Mouse (Mus musculus): ENCODE measurements around the gene Armh2.

Gene Armh2

DNA sequence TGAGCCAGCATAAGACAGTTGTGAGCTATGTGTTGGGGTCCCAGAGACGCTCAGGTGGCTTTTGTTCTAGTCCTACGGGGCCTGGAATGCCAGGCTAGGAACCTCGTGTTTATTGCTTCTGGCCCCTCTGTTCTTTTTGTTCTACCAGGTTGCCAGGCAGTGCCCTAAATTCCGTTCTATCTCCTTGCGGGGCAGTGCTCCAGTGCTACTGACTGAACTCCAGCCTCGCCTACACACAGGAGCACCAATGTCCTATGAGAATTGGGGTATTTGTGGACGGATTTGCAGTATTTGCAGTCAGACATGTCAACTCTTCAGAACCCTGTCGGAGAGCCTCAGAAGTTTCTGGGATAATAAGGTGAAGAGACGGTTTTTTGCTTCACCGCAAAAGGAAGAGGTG lies at the start of gene Armh2:
TSS of gene Armh2 (plus strand) at position 205 of the 400 bp plus-strand sequence.
- in situ Hi-C loops (cut with MboI; ENCODE audit: unreplicated experiment in 2 of 2), result no loop called here

DNA sequence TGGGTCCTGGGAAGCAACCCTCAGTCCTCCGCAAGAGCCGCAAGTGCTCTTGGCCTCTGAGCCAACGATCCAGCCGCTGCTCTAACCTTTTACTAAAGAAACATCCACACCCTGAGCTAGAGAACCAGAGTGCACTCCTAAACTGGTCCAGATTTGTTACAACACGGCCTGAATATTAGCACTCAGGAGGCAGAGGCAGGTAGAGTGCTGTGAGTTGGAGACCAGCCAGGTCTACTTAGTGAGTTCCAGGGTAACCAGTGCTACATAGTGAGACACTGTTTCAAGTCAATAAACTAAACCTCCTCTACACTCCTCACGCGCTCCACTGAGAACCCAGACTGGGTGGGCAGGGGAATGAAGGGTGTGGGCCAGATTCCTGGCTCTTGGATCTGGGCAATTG lies 47.7 kb upstream of the Armh2 start:
- in situ Hi-C loops (cut with MboI; ENCODE audit: unreplicated experiment in 2 of 2), result loop anchor here in 1 of 2 experiments (25.0 kb wide), 1 partner anchor 906 kb away; no protein-coding TSS in a partner anchor

DNA sequence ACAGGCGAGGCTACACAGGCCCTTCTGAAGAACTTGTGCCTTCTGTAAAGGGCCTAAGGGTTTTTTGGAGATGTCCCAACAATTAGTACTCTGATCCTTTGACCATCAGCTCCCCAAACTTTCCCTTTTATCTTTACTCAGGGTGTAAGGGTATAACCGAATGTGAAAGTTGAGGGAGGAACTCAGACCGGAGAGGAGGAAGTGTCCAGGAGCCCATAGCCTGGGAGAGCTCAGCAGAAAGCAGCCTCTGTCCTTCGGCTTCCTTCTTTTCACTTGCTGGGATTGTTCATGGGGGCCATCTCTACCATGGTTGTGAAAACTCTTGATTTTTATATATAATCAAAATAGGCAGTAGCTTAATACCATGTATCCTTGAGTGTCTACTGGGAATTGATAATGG lies 42.3 kb upstream of the Armh2 start:
- in situ Hi-C loops (cut with MboI; ENCODE audit: unreplicated experiment in 2 of 2), result loop anchor here in 1 of 2 experiments (25.0 kb wide), 1 partner anchor 911 kb away; no protein-coding TSS in a partner anchor

DNA sequence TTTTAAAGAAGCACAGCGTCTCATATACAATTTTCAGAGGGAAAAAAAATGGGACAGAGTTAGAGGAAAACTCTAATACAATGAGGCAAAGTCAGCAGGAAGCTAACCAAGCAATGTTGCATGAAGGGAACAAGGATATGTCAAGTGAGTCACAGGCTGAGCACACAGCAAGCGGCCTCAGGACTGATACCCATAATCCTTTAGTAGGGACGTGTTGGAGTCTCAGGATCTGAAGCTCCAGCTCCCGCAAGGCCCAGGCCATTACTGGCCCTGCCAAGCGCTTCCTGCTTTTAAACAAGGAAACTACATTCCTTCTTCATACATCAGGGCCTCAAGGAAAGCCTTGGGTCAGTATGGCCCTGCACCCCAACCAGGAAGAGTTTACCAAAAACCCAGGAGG lies 38.9 kb upstream of the Armh2 start:
- in situ Hi-C loops (cut with MboI; ENCODE audit: unreplicated experiment in 2 of 2), result loop anchor here in 1 of 2 experiments (25.0 kb wide), 2 partner anchors 410 to 915 kb away; no protein-coding TSS in a partner anchor

DNA sequence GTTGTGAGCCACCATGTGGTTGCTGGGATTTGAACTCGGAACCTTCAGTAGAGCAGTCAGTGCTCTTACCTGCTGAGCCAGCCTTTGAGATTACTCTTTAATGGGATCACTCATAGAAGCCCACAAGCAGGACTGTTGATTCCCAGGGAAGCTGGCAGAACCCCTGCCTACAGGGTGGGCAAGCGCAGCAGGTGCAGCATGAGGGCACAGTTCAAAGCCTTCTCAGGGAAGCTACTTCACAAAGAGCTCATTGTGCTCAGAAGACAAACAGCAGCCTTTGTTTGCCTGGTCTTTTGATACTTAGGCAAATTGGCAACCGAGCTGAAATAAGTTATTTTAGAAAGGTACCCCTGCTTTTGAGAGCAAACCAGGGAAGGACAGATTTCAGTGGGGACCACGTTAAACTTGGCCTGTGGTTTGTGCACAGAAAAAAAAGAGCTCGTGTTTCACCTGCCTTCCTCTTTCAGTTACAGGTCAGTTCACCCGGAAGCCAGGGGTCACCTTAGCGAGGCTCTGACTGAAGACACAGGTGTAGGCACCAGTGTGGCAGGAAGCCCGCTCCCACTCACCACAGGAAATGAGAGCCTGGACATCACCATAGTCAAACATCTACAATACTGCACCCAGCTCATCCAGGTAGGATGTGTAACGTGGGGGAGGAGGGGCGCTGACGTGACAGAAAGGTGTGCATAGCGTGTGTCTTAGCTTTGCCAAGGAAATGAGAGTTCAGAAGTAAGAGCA lies 31.2 kb upstream of the Armh2 start:
- in situ Hi-C loops (cut with MboI; ENCODE audit: unreplicated experiment in 2 of 2), result loop anchor here (10.0 to 25.0 kb wide), 3 partner anchors 215 to 923 kb away; no protein-coding TSS in a partner anchor

DNA sequence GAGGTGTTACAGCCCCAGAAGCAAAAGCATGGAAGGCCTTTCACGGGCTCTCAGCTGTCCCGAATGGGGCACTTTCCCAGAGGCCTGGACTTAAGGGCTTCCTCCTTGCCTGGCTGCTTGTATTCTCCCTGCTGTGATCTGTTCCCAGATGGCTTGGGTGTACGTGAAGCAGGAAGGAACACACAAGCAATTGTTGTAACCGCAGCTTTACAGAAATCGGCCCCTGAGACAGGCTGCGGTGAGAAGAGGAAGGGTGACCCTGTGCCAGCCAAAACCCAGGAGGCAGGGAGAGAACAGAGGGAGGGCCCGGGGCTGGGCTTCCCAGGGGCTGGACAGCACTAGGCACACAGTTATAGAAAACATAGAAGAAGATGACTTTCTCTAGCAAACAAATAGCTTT lies 30.1 kb upstream of the Armh2 start:
- in situ Hi-C loops (cut with MboI; ENCODE audit: unreplicated experiment in 2 of 2), result loop anchor here (10.0 to 25.0 kb wide), 3 partner anchors 214 to 924 kb away; no protein-coding TSS in a partner anchor

DNA sequence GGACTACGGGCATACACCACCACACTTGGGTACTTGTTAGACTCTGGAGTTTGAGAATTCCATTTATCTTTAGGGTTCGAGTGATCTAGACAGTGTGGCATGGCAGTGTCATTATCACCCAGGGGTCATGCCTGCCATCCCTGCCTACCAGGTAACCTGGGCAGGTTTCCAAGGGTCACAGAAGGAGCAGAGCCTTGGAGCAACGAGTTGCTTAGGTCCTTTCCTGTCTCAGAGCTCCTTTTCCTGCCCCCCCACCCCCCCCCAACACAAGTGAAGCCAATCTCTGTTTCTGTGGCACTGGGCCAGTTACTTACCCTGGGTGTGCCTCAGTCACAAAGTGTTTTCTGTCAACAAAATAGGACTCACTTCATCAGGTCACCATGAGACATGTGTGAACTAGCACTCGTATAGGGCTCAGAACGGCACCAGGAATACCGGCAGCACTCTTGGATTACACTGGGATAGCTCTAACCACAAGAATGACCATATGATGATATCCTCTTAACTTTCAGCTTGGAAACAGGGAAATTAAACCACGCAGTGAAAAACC lies 28.4 kb upstream of the Armh2 start:
- in situ Hi-C loops (cut with MboI; ENCODE audit: unreplicated experiment in 2 of 2), result loop anchor here (10.0 to 25.0 kb wide), 3 partner anchors 212 to 925 kb away; no protein-coding TSS in a partner anchor

DNA sequence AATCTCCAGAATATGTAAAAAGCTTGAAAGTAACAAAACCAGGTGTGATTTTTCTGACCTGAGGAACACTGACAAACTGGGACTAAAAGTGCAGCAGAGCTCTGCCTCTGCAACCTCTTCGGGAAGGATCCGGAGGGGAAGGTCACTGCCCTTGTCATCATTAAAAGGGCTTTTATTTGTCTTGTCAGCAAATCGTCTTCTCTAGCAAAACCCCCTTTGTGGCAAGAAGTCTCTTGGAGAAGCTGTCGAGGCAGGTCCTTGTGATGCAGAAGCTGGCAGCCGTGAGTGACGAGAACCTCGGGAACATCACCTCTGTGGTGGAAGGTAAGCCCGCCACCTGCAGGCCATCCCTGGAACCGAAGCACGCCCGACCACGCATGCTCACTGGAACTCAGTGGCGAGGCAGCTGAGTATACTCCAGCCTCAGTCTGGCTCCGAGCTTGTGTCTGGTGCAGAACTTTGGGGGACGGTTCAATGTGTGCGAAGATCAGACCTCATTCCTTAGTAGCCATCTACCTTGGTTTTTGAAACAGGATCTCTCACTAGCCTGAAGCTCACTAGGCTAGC lies 27.5 kb upstream of the Armh2 start:
- in situ Hi-C loops (cut with MboI; ENCODE audit: unreplicated experiment in 2 of 2), result loop anchor here (10.0 to 25.0 kb wide), 3 partner anchors 211 to 926 kb away; no protein-coding TSS in a partner anchor

DNA sequence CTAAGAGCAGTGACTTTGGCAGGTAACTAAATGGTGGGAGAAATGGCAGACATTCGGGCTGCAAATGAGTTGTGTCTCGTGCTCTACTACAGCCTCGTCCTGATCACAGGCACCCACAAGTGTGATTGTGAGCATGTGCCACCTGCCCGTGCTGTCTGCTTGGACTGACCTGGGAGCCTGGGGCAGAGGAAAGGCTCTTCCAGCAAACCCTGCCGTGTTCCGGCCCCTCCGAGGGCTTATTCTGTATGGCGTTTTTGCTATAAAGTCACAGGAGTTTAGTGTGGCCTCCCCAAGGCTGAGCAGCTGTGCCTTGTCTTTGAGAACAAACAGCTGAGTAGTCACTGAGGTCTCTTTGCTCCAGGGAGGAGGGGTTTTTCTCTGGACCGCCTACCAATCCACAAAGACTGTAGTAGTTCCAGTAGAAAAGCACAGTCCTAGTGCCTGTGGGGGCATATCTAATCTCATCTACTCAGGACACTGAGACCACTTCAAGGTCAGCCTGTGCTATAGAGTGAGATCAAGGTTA lies 26.6 kb upstream of the Armh2 start:
- in situ Hi-C loops (cut with MboI; ENCODE audit: unreplicated experiment in 2 of 2), result loop anchor here (10.0 to 25.0 kb wide), 3 partner anchors 210 to 927 kb away; no protein-coding TSS in a partner anchor

DNA sequence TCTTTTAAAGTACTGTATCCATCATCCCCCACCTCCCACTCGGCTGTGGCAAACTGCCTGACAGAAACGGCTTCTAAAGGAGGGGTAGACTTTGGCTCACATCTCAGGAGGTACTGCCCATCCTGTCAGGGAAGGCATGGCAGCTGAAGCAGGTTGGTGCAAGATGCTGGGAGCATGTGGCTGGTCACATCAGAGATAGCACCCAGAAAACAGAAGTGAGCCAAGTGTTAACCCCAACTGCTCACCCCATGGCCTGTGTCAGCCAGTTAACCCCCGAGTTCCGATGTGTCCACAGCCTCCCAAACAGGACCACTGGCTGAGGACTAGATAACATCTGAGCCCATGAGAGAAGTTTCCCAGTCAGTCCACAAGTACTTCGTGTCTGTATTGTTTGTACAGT lies 25.4 kb upstream of the Armh2 start:
- in situ Hi-C loops (cut with MboI; ENCODE audit: unreplicated experiment in 2 of 2), result loop anchor here (10.0 to 25.0 kb wide), 3 partner anchors 209 to 928 kb away; no protein-coding TSS in a partner anchor

DNA sequence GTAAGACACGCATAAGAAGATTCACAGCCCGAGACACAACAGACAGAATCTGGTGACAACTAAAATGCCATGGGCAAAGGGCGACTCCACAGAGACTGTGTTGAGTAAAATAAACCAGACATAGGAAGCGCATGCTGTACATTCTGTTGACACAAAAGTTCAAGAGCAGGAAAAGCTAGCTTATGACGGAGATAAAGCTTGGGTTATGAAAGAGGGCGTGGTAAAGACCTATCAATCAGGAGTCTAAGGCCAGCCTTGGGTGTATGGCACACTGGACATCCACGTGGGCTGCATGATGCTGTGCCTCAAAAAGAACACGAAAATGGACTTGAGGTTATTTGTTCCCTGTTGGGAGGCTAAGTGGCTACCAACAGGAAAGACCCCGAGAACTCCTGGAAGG lies 24.6 kb upstream of the Armh2 start:
- in situ Hi-C loops (cut with MboI; ENCODE audit: unreplicated experiment in 2 of 2), result loop anchor here (10.0 to 25.0 kb wide), 3 partner anchors 208 to 929 kb away; no protein-coding TSS in a partner anchor

DNA sequence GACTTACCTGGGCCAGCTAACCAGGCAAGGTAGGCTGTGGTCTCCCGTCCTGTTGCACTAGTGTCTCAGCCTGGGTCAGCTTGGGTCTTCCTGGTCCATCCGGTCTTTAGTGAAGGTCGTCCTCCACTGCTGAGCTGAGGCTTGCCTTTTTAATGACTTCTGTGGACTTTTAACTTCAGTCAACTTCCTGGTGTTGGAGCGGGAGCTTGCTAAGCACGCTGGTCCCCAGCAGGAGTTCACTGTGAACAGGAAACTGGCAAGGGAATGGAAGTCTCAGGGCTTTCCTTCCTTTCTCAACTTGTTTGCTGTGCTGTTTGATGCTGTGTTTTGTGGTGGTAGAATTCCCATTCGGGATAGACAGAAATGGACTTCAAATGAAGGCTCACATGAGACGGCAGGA lies 23.4 kb upstream of the Armh2 start:
- in situ Hi-C loops (cut with MboI; ENCODE audit: unreplicated experiment in 2 of 2), result loop anchor here (10.0 to 25.0 kb wide), 3 partner anchors 207 to 930 kb away; no protein-coding TSS in a partner anchor

DNA sequence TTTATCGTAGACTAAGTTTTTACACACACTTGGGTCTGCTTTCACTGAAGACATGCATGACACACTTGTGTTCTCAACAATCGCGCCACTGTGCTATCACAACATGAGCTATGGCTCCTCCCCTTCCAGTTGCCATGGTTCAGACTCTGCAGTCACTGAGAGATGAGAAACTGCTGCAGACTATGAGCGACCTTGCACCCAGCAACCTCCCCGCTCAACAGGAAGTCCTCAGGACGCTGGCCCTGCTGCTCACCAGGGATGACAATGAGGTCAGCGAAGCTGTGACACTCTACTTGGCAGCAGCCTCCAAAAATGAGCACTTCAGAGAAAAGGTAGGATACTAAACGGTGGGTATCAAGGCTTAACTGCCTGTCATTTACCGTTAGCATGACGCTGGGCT lies 19.5 kb upstream of the Armh2 start:
- in situ Hi-C loops (cut with MboI; ENCODE audit: unreplicated experiment in 2 of 2), result loop anchor here in 1 of 2 experiments (10.0 to 25.0 kb wide), 3 partner anchors 203 to 934 kb away; no protein-coding TSS in a partner anchor

DNA sequence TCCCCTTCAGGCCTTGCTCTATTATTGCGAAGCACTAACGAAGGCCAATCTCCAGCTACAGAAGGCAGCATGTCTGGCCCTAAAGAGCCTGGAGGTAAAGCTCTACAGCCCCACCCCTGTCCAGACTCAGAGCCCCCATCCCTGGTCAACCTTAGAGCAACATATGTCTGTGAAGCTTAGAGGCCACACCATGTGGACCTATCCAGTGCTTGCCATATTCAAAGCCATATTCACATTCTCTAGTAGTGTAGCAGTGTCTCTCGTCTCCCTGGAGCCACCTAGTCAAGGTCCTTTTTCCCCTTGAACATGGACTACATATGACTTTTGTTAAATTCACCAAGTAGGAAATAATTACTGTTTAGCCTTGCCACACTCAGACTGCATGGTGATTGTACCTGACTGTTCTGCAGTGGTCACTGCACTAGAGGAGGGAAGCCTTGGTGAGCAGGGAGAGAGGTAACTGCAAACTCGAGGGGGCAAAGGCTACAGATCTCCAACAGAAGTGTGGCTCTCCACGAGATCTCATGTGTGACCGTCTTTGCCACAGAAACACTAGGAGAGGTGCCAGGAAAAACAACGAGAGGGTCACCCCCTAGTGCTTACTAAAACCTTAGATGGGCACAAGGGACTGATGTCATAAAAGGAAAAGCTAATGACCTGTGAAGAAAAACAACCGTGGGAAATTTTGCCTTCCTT lies 17.2 kb upstream of the Armh2 start:
- in situ Hi-C loops (cut with MboI; ENCODE audit: unreplicated experiment in 2 of 2), result loop anchor here in 1 of 2 experiments (10.0 to 25.0 kb wide), 3 partner anchors 201 to 937 kb away; no protein-coding TSS in a partner anchor

DNA sequence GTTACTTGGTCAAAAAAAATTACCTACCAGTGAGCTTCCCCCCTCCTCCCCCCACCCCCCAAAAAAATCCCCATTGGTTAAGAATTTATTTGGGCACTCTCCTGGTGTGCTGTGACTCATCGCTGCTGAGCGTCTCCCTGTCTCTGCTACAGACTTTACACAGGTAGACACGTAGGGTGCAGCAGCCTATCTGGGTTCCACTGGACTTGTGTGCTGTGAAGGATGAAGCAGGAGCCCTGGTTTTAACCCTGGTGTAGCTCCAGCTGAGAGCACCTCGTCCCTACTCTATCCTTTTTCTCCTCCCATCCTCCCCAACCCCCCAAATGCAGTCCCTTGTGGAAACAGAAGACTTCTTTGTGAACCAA lies 16.7 kb upstream of the Armh2 start:
- in situ Hi-C loops (cut with MboI; ENCODE audit: unreplicated experiment in 2 of 2), result loop anchor here in 1 of 2 experiments (10.0 to 25.0 kb wide), 3 partner anchors 200 to 937 kb away; no protein-coding TSS in a partner anchor

DNA sequence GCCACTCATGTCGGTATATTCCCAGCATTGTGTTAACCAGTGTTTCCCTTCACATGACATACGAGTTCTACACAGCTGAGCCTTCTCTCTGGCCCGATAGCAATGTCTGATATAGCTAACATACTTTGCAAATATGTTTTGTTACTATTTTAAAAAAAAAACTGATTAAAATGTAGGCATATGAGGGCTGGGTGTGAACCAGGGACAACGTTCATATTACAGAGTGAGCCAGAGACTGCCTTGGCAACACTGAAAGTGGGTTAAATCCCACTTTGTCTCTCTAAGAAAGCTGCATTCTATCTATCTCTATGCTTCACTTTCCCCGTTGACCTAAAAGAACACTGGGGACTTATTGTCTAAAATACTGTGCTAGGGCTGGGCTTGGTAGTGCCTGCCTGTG lies 11.9 kb upstream of the Armh2 start:
- in situ Hi-C loops (cut with MboI; ENCODE audit: unreplicated experiment in 2 of 2), result loop anchor here in 1 of 2 experiments (10.0 kb wide), 1 partner anchor 196 kb away; no protein-coding TSS in a partner anchor

DNA sequence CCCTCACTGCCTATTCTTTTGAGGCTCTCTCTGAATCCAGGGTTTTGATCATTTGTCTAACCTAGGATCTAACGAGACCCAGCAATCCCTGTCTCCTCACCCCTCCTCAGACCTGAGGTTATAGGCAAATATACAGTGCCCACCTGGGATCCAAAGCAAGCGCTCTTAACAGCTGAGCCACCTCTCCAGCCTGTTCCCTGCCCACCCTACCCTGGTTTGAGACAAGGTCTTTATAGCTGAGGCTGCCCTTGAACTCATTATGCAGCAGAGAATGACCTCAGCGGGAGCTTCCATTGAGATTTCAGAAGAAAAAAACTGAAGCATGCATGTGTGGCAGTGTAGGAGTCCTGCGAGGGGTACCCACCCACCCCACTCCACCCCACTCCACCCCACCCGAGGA lies 6.5 kb upstream of the Armh2 start:
- in situ Hi-C loops (cut with MboI; ENCODE audit: unreplicated experiment in 2 of 2), result no loop called here

DNA sequence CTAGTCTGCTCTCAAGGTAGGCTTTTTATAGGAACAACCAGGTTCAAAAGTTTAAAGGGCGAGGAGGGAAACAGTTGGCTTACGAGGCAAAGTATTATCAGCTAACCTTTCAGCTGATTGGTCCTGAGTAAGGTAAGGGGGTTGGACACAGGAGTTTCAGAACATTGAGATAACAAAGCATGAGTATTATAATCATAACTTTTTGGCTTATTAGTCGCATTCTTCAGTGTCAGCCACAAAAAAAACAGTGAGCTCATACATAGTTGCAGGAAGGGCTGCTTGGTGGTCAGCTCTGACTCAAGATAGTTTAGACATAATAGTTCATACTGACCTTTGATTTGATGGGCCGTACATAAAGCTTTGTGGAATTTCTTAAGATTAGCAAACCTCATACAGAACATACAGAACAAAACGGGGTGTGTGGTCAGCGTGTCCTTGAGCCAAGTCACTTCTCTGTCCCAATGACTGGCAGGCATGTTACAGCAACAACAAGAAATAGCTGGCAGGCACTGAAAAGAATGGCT lies 5.4 kb upstream of the Armh2 start:
- in situ Hi-C loops (cut with MboI; ENCODE audit: unreplicated experiment in 2 of 2), result no loop called here

DNA sequence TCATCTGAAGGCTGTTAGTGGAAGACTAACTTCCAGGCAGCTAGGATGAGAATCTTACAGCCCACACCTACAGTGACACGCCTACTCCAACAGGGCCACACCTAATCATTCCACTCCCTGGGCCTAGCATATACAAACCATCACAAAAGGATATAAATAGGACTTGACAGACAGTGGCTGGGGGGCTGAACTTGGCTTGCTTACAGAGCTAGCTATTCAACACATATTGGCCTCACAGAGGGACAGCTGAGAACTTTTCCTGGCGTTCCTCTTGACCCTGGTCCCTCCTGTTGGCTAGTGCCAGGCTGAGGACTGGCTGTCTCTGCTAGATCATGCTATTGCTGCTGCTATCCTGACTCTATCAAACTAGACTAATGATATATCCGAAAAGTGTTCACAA lies 6.8 kb downstream of the Armh2 start:
- in situ Hi-C loops (cut with MboI; ENCODE audit: unreplicated experiment in 2 of 2), result no loop called here

DNA sequence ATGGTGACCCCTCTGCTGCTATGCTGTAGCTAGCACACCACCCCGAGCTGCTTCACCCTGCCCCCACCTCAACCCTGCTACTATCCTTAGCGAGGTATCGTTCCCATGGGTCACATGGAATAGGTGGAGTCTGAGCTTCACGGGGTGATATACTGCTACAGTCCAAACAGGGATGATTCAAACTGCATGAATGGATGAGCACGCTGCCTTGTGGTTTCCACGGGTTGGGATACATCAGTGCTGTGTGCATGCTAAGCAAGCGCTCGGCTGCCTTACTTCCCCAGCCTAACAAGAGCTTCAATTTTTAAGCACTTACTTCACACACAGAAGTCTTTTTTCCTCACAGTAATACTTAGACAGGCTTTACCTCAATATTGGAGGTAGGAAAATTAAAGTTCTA lies 9.8 kb downstream of the Armh2 start:
- in situ Hi-C loops (cut with MboI; ENCODE audit: unreplicated experiment in 2 of 2), result no loop called here

Data from v-Abl transformed pro-B cells (cell line).